ENCODE assay signal across 16 mouse cellular contexts in the genomic region with DNA sequence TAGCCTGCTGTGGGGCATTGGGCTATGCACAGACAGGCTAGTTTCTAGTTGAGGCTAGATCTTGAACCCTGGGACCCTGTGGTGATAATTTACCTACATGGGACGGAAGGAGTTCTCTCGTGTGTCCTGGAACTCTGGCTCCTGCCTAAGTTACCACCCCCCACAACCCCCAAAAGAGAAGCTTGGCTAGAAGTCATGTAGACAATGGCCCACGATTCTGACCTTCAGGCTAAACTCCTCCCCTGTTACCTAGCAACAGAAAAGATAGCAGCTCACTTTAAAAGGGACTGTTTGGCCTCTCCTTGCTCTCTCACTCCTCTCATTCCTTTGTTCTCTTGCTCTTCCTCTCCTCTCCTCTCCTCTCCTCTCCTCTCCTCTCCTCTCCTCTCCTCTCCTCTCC.
DNase-seq lines count a peak whose midpoint lies in the region; ATAC-seq and TF ChIP-seq lines count a peak whose summit lies in the region.
"Had no signal": no experiment of that assay in that cellular context is flagged by ENCODE, and none has a peak within 500 bp of the region (broad histone marks: within the 10 kb centered on the region; RNA-seq: fewer than 3 reads in every experiment).

No protein-coding gene starts in this region.

- TF ChIP-seq EP300 in heart, postnatal 0 days (IDR thresholded peaks at IDR 0.05; ENCODE audit: low read depth) = no peak
- TF ChIP-seq EP300 in liver, postnatal 0 days (IDR thresholded peaks at IDR 0.05; ENCODE audit: low read depth) = no peak

- TF ChIP-seq CTCF in heart, postnatal 0 days (IDR thresholded peaks at IDR 0.05; ENCODE audit: low read depth) = no peak
- no peak for TF ChIP-seq CTCF in liver, postnatal 0 days (IDR thresholded peaks at IDR 0.05; ENCODE audit: low read depth)

- H3K4me3 ChIP-seq in heart, postnatal 0 days (ENCODE audit: low read depth, low read length) = no peak overlapping the region
- H3K4me3 ChIP-seq in midbrain, embryonic 10.5 days = no peak overlapping the region
- H3K4me3 ChIP-seq in midbrain, embryonic 16.5 days (ENCODE audit: low read depth, low read length) = no peak overlapping the region
- H3K4me3 ChIP-seq in intestine, embryonic 16.5 days (ENCODE audit: low read length) = no peak overlapping the region
- H3K4me3 ChIP-seq in liver, postnatal 0 days (ENCODE audit: low read depth, low read length) = no peak overlapping the region
- H3K4me3 ChIP-seq: forebrain, embryonic 12.5 days; neural tube, embryonic 13.5 days had no signal

- no peak overlapping the region for H3K9ac ChIP-seq in heart, postnatal 0 days (replicated peaks; ENCODE audit: low read depth, low read length)
- H3K9ac ChIP-seq in midbrain, embryonic 16.5 days (ENCODE audit: low read depth, low read length) = no peak overlapping the region
- no peak overlapping the region for H3K9ac ChIP-seq in intestine, embryonic 16.5 days (ENCODE audit: low read depth, low read length)
- no peak overlapping the region for H3K9ac ChIP-seq in liver, postnatal 0 days (replicated peaks)
- H3K9ac ChIP-seq: forebrain, embryonic 12.5 days; neural tube, embryonic 13.5 days had no signal

- ATAC-seq in heart, postnatal 0 days (ENCODE audit: insufficient read depth, low read depth) = no peak
- no peak for ATAC-seq in midbrain, embryonic 16.5 days
- no peak for ATAC-seq in intestine, embryonic 16.5 days
- ATAC-seq in liver, postnatal 0 days = no peak
- ATAC-seq: hindbrain, embryonic 16.5 days had no signal

- peak; percentile 11 for DNase-seq in heart, postnatal 0 days (ENCODE audit: low spot score)
- DNase-seq in heart, postnatal 14 days = no peak
- no peak for DNase-seq in midbrain, embryonic 10.5 days (ENCODE audit: low spot score)
- DNase-seq in liver, postnatal 0 days = no peak
- DNase-seq in cerebellum, adult 18-20 months = no peak
- DNase-seq in left cerebral cortex, postnatal 14 days (ENCODE audit: low spot score in 2 of 2) = no peak
- DNase-seq: cerebellum, postnatal 10 days; embryo, embryonic 11 days; gastrocnemius, postnatal 36 days; heart, postnatal 10 days; lung, postnatal 10 days had no signal

- no peaks in the 10 kb centered on the region for H3K9me3 ChIP-seq in heart, postnatal 0 days (replicated peaks; ENCODE audit: control insufficient read depth, low read length)
- no peaks in the 10 kb centered on the region for H3K9me3 ChIP-seq in midbrain, embryonic 10.5 days (replicated peaks)
- no peaks in the 10 kb centered on the region for H3K9me3 ChIP-seq in midbrain, embryonic 16.5 days (replicated peaks; ENCODE audit: control insufficient read depth, low read length, poor library complexity, severe bottlenecking)
- H3K9me3 ChIP-seq in intestine, embryonic 16.5 days (ENCODE audit: control insufficient read depth, low read length) = no peaks in the 10 kb centered on the region
- no peaks in the 10 kb centered on the region for H3K9me3 ChIP-seq in liver, postnatal 0 days (ENCODE audit: low read length)
- H3K9me3 ChIP-seq: forebrain, embryonic 12.5 days; neural tube, embryonic 13.5 days had no signal

- H3K27ac ChIP-seq in heart, postnatal 0 days (ENCODE audit: low read depth) = peak overlapping the region; percentile 21
- H3K27ac ChIP-seq in midbrain, embryonic 10.5 days (replicated peaks) = 0 out of 2 replicates have a peak overlapping the region, but pooled peaks have one; percentile 17
- no peak overlapping the region for H3K27ac ChIP-seq in midbrain, embryonic 16.5 days (ENCODE audit: low read length)
- peak overlapping the region; percentile 83 for H3K27ac ChIP-seq in intestine, embryonic 16.5 days (ENCODE audit: low read length)
- H3K27ac ChIP-seq in liver, postnatal 0 days (ENCODE audit: low read depth) = peak overlapping the region; percentile 52; the same call in 1 of the 2 replicates
- H3K27ac ChIP-seq: forebrain, embryonic 12.5 days; neural tube, embryonic 13.5 days had no signal

- intact Hi-C loops in heart, postnatal 14 days (cut with DNase I) = no loop called here
- intact Hi-C loops in left cerebral cortex, postnatal 14 days (cut with DNase I) = no loop called here

- WGBS in heart, postnatal 0 days = 28% methylated on average over 3 of the region's 3 CpGs
- 35% methylated on average over 3 of the region's 3 CpGs for WGBS in midbrain, embryonic 10.5 days
- 40% methylated on average over 3 of the region's 3 CpGs for WGBS in midbrain, embryonic 16.5 days
- 44% methylated on average over 3 of the region's 3 CpGs for WGBS in intestine, embryonic 16.5 days
- WGBS in liver, postnatal 0 days (ENCODE audit: insufficient replicate concordance) = 37% methylated on average over 3 of the region's 3 CpGs

- H3K4me2 ChIP-seq in heart, postnatal 0 days (ENCODE audit: low read depth, low read length) = no peak overlapping the region
- no peak overlapping the region for H3K4me2 ChIP-seq in midbrain, embryonic 16.5 days (ENCODE audit: low read length)
- H3K4me2 ChIP-seq in intestine, embryonic 16.5 days (ENCODE audit: low read depth, low read length) = no peak overlapping the region; the same call in 1 of the 2 replicates
- peak overlapping the region; percentile 29; the same call in 1 of the 2 replicates for H3K4me2 ChIP-seq in liver, postnatal 0 days (ENCODE audit: low read depth, low read length)
- H3K4me2 ChIP-seq: forebrain, embryonic 12.5 days; neural tube, embryonic 13.5 days had no signal

- peaks cover 13% of the 10 kb centered on the region; the same call in 1 of the 2 replicates for H3K4me1 ChIP-seq in heart, postnatal 0 days (ENCODE audit: control insufficient read depth, insufficient read depth)
- peaks cover 25% of the 10 kb centered on the region for H3K4me1 ChIP-seq in midbrain, embryonic 10.5 days
- H3K4me1 ChIP-seq in midbrain, embryonic 16.5 days (ENCODE audit: control insufficient read depth, insufficient read depth, low read length) = peaks cover 2% of the 10 kb centered on the region
- peaks cover 8% of the 10 kb centered on the region for H3K4me1 ChIP-seq in intestine, embryonic 16.5 days (ENCODE audit: control insufficient read depth, insufficient read depth, low read length)
- H3K4me1 ChIP-seq in liver, postnatal 0 days (ENCODE audit: insufficient read depth) = peaks cover 5% of the 10 kb centered on the region

- H3K27me3 ChIP-seq in heart, postnatal 0 days (ENCODE audit: control insufficient read depth, insufficient read depth, low read length) = no peaks in the 10 kb centered on the region
- peaks cover 17% of the 10 kb centered on the region for H3K27me3 ChIP-seq in midbrain, embryonic 10.5 days (ENCODE audit: low read depth, poor library complexity, severe bottlenecking)
- H3K27me3 ChIP-seq in midbrain, embryonic 16.5 days (ENCODE audit: control insufficient read depth, insufficient read depth, low read depth, low read length) = peaks cover 6% of the 10 kb centered on the region
- H3K27me3 ChIP-seq in intestine, embryonic 16.5 days (replicated peaks; ENCODE audit: control insufficient read depth, insufficient read depth, low read length) = no peaks in the 10 kb centered on the region
- no peaks in the 10 kb centered on the region for H3K27me3 ChIP-seq in liver, postnatal 0 days (ENCODE audit: insufficient read depth, low read length)

- no peaks in the 10 kb centered on the region for H3K36me3 ChIP-seq in heart, postnatal 0 days (replicated peaks; ENCODE audit: control insufficient read depth, insufficient read depth, low read length)
- no peaks in the 10 kb centered on the region for H3K36me3 ChIP-seq in midbrain, embryonic 10.5 days
- no peaks in the 10 kb centered on the region for H3K36me3 ChIP-seq in midbrain, embryonic 16.5 days (ENCODE audit: control insufficient read depth, insufficient read depth, low read length)
- H3K36me3 ChIP-seq in intestine, embryonic 16.5 days (ENCODE audit: control insufficient read depth, insufficient read depth, low read length) = no peaks in the 10 kb centered on the region
- no peaks in the 10 kb centered on the region for H3K36me3 ChIP-seq in liver, postnatal 0 days (replicated peaks; ENCODE audit: insufficient read depth, low read length)
- H3K36me3 ChIP-seq: forebrain, embryonic 12.5 days; neural tube, embryonic 13.5 days had no signal
